Mouse (Mus musculus) cerebellum, adult 2 months (tissue): ENCODE results near the gene Tnip2.

Source experiments
- CTCF ChIP-seq: fragments of 200-500 bp; IDR thresholded peaks from 2 replicates; pipeline ENCODE4 v1.5.1; 2011; ENCODE audit warnings: low read depth, mild to moderate bottlenecking, control low read depth, low read length, moderate library complexity, borderline replicate concordance; ENCODE audit not compliant: insufficient read depth
- POLR2A ChIP-seq: fragments of 200-500 bp; IDR thresholded peaks from 2 replicates; pipeline ENCODE4 v1.6.1; 2011; ENCODE audit warnings: low read length, control low read depth, borderline replicate concordance; ENCODE audit not compliant: insufficient read depth

- TF ChIP-seq CTCF (no peak), POLR2A (no peak)
Observed at GRCm38 (mm10) chr5:34468039-34468775, 45.6 kb downstream of the Tnip2 start.
